13 mouse cellular contexts compared by ENCODE assay signal in the genomic region with DNA sequence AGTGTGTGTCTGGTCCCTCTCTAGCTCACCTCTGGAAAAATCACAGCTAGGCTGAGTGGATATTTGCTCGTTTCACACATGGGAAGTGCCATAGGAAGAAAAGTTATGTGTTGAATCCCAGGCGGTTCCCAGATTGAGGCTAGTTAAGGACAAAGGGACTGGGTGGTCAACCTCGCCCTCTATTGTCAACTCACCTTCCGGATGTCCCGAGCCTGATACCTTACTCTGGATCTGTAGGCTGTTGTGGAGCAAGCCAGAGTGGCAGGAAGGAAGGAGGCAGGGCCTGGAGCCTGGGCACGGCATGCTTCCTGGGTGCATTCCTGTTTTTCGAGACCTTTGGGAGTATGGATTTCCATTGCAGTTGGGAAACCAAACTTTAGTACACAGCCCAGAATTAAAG.
"Had no signal": no experiment of that assay in that cellular context is flagged by ENCODE, and none has a peak within 500 bp of the region (broad histone marks: within the 10 kb centered on the region; RNA-seq: fewer than 3 reads in every experiment).

No protein-coding gene starts in this region.

- H3K36me3 ChIP-seq: midbrain, embryonic 15.5 days had no signal

- H3K4me1 ChIP-seq: lung, embryonic 15.5 days; megakaryocyte, embryonic 14.5 days had no signal

- DNase-seq: lung, adult 2 months; lung, postnatal 14 days; right cerebral cortex, postnatal 14 days; spleen, adult 18-20 months; thymus, adult 18-20 months; thymus, postnatal 14 days; thymus, postnatal 36 days had no signal

- H3K27ac ChIP-seq: lung, embryonic 15.5 days; macrophage; midbrain, embryonic 13.5 days; midbrain, embryonic 15.5 days; neural tube, embryonic 12.5 days had no signal

- H3K9ac ChIP-seq: lung, embryonic 15.5 days; midbrain, embryonic 13.5 days; midbrain, embryonic 15.5 days; neural tube, embryonic 12.5 days had no signal

- H3K4me3 ChIP-seq: lung, embryonic 15.5 days; megakaryocyte, embryonic 14.5 days; midbrain, embryonic 13.5 days; midbrain, embryonic 15.5 days; neural tube, embryonic 12.5 days had no signal

- H3K27me3 ChIP-seq: lung, embryonic 15.5 days; midbrain, embryonic 13.5 days; midbrain, embryonic 15.5 days; neural tube, embryonic 12.5 days had no signal
